ENCODE assay signal across 15 mouse cellular contexts in genomic region chr4:104384704-104385103, GRCm38 (mm10).
DNase-seq lines count a peak whose midpoint lies in the region; ATAC-seq and TF ChIP-seq lines count a peak whose summit lies in the region.
"Had no signal": no experiment of that assay in that cellular context is flagged by ENCODE, and none has a peak within 500 bp of the region (broad histone marks: within the 10 kb centered on the region; RNA-seq: fewer than 3 reads in every experiment).

No protein-coding gene starts in this region.

- H3K27me3 ChIP-seq in kidney, embryonic 14.5 days (ENCODE audit: control insufficient read depth, insufficient read depth, low read length) = no peaks in the 10 kb centered on the region
- H3K27me3 ChIP-seq in forebrain, postnatal 0 days (ENCODE audit: insufficient read depth, low read length) = no peaks in the 10 kb centered on the region
- H3K27me3 ChIP-seq: CH12.LX, Patski had no signal

- no peak for TF ChIP-seq POLR2A in brain, embryonic 14.5 days (IDR thresholded peaks at IDR 0.05; ENCODE audit: borderline replicate concordance, extremely low read depth, insufficient read depth, insufficient read length, poor library complexity, severe bottlenecking)

- no peak for TF ChIP-seq CTCF in brain, embryonic 14.5 days (IDR thresholded peaks at IDR 0.05; ENCODE audit: borderline replicate concordance, extremely low read depth, insufficient read depth, insufficient read length)
- no peak for TF ChIP-seq CTCF in forebrain, postnatal 0 days (IDR thresholded peaks at IDR 0.05; ENCODE audit: low read depth)

- DNase-seq in kidney, adult 9 months = peak; percentile 6
- DNase-seq in brain, embryonic 14.5 days (ENCODE audit: low read depth) = peak; percentile 87
- peak; percentile 61 for DNase-seq in forebrain, postnatal 0 days
- DNase-seq in retina, embryonic 14.5 days (ENCODE audit: low spot score) = peak; percentile 24
- DNase-seq in heart, postnatal 10 days = no peak
- DNase-seq in left cerebral cortex, postnatal 36 days (ENCODE audit: low spot score in 2 of 2) = no peak
- DNase-seq: lung, postnatal 14 days; right cerebral cortex, postnatal 25 days; thymus, postnatal 4 days had no signal

- no peak for ATAC-seq in kidney, embryonic 14.5 days (ENCODE audit: low FRiP score, low TSS enrichment)
- peak; percentile 84 for ATAC-seq in forebrain, postnatal 0 days
- ATAC-seq: Patski had no signal

- 43% methylated on average over 7 of the region's 7 CpGs for WGBS in kidney, embryonic 14.5 days
- 16% methylated on average over 7 of the region's 7 CpGs for WGBS in forebrain, postnatal 0 days

- H3K36me3 ChIP-seq in kidney, embryonic 14.5 days (ENCODE audit: control insufficient read depth, insufficient read depth, low read length) = no peaks in the 10 kb centered on the region
- no peaks in the 10 kb centered on the region for H3K36me3 ChIP-seq in forebrain, postnatal 0 days (ENCODE audit: insufficient read depth)
- H3K36me3 ChIP-seq: neural tube, embryonic 15.5 days had no signal

- H3K9ac ChIP-seq in kidney, embryonic 14.5 days (ENCODE audit: low read depth, low read length) = no peak overlapping the region
- H3K9ac ChIP-seq in forebrain, postnatal 0 days = no peak overlapping the region
- H3K9ac ChIP-seq: liver, embryonic 14.5 days; neural tube, embryonic 15.5 days had no signal

- H3K4me2 ChIP-seq in kidney, embryonic 14.5 days (replicated peaks; ENCODE audit: low read depth, low read length) = no peak overlapping the region
- peak overlapping the region; percentile 1; the same call in 1 of the 2 replicates for H3K4me2 ChIP-seq in forebrain, postnatal 0 days (ENCODE audit: low read depth)
- H3K4me2 ChIP-seq: neural tube, embryonic 15.5 days had no signal

- no peaks in the 10 kb centered on the region for H3K4me1 ChIP-seq in kidney, embryonic 14.5 days (ENCODE audit: control insufficient read depth, insufficient read depth, low read length)
- 0 out of 2 replicates have a peak, but pooled peaks cover 13% of the 10 kb centered on the region for H3K4me1 ChIP-seq in forebrain, postnatal 0 days (ENCODE audit: insufficient read depth)

- no peak overlapping the region for H3K27ac ChIP-seq in kidney, embryonic 14.5 days (ENCODE audit: low read depth, low read length)
- H3K27ac ChIP-seq in forebrain, postnatal 0 days (ENCODE audit: low read depth, low read length) = no peak overlapping the region
- H3K27ac ChIP-seq: left cerebral cortex, adult 2 months; liver, embryonic 14.5 days; neural tube, embryonic 15.5 days had no signal

- intact Hi-C loops in heart, postnatal 10 days (cut with DNase I) = no loop called here
- intact Hi-C loops in left cerebral cortex, postnatal 36 days (cut with DNase I) = no loop called here

- H3K4me3 ChIP-seq in kidney, embryonic 14.5 days (ENCODE audit: low read length) = no peak overlapping the region
- no peak overlapping the region for H3K4me3 ChIP-seq in forebrain, postnatal 0 days (ENCODE audit: low read depth, low read length)
- H3K4me3 ChIP-seq: left cerebral cortex, adult 2 months; neural tube, embryonic 15.5 days had no signal

- H3K9me3 ChIP-seq in kidney, embryonic 14.5 days (ENCODE audit: control insufficient read depth, low read length) = no peaks in the 10 kb centered on the region
- H3K9me3 ChIP-seq in forebrain, postnatal 0 days (ENCODE audit: low read length) = no peaks in the 10 kb centered on the region
- H3K9me3 ChIP-seq: neural tube, embryonic 15.5 days had no signal

Comparison
In these comparisons a context has a peak if more than half of its experiments do, and no peak if none do; other contexts are left out.
1. DNase-seq: peak in kidney, adult 9 months (single experiment), brain, embryonic 14.5 days (single experiment), forebrain, postnatal 0 days (single experiment) and retina, embryonic 14.5 days (single experiment); none in heart, postnatal 10 days (0 of 2) and left cerebral cortex, postnatal 36 days (0 of 2).